Mouse (Mus musculus) left cerebral cortex, postnatal 4 days (tissue): ENCODE measurements around the gene Srr. TPM values are rescaled to one million over a fixed set of nuclear protein-coding genes. Genes with fewer than 3 reads are reported as not detected.

Source experiments
- DNase-seq: peaks from one replicate; pipeline ENCODE4 v3.0.0-alpha.2; 2022
- intact Hi-C: fragments of 180-260 bp; cut with DNase I; formaldehyde crosslinking; loops from one replicate; pipeline ENCODE4 v1.15.1; 2025
- total RNA-seq, 2 experiments: library from RNA; stranded (reverse); gene quantifications; 2 replicates each; pipeline ENCODE4 v1.2.3; 2021

Srr gene
- total RNA-seq = 10 to 100 TPM; 65.6 to 66.2 TPM

- intact Hi-C loops = no loop called here
- peak; percentile 98 for DNase-seq
These were observed at the start of gene Srr, which contains the start of gene Smg6 for GRCm38 (mm10) chr11:74925577-74926387. Gene Srr, minus strand, starts transcription at chr11:74925948. Gene Smg6, plus strand, starts transcription at chr11:74925823.

- no peak for DNase-seq
- intact Hi-C loops = no loop called here
These were observed 48.9 kb upstream of the Srr start for GRCm38 (mm10) chr11:74974615-74975014.

GRCm38 (mm10) chr11:74973290-74974157, 47.8 kb upstream of the Srr start:
- intact Hi-C loops = no loop called here
- no peak for DNase-seq

- intact Hi-C loops = no loop called here
- no peak for DNase-seq
These were observed 39.8 kb upstream of the Srr start for GRCm38 (mm10) chr11:74965516-74965915.

- DNase-seq = peak; percentile 2
These were observed 37.2 kb upstream of the Srr start for GRCm38 (mm10) chr11:74962846-74963407.

GRCm38 (mm10) chr11:74961953-74962352, 36.2 kb upstream of the Srr start:
- DNase-seq = no peak
- intact Hi-C loops = no loop called here

More at GRCm38 (mm10) chr11:74962846-74963407, 37.2 kb upstream of the Srr start:
- intact Hi-C loops = no loop called here

- DNase-seq = no peak
- intact Hi-C loops = no loop called here
These were observed 34.3 kb upstream of the Srr start for GRCm38 (mm10) chr11:74960031-74960551.

GRCm38 (mm10) chr11:74959501-74959900, 33.8 kb upstream of the Srr start:
- intact Hi-C loops = no loop called here
- DNase-seq = no peak

GRCm38 (mm10) chr11:74957600-74957999, 31.9 kb upstream of the Srr start:
- no peak for DNase-seq
- intact Hi-C loops = no loop called here

GRCm38 (mm10) chr11:74956006-74956405, 30.3 kb upstream of the Srr start:
- no peak for DNase-seq
- intact Hi-C loops = no loop called here

- intact Hi-C loops = no loop called here
These were observed 29.2 kb upstream of the Srr start for GRCm38 (mm10) chr11:74954901-74955300.

GRCm38 (mm10) chr11:74946348-74946747, 20.6 kb upstream of the Srr start:
- DNase-seq = no peak
- intact Hi-C loops = loop anchor here (10.0 kb wide), 1 partner anchor 218 kb away; the partner anchor contains the start of gene Hic1

More at GRCm38 (mm10) chr11:74954901-74955300, 29.2 kb upstream of the Srr start:
- DNase-seq = no peak

- intact Hi-C loops = no loop called here
These were observed 4.6 kb upstream of the Srr start for GRCm38 (mm10) chr11:74930391-74930790.

GRCm38 (mm10) chr11:74929111-74929510, 3.4 kb upstream of the Srr start:
- intact Hi-C loops = no loop called here
- DNase-seq = no peak

More at GRCm38 (mm10) chr11:74930391-74930790, 4.6 kb upstream of the Srr start:
- DNase-seq = no peak

GRCm38 (mm10) chr11:74927236-74927725, 1.5 kb upstream of the Srr start:
- intact Hi-C loops = no loop called here

GRCm38 (mm10) chr11:74926388-74927005, 749 bp upstream of the Srr start:
- intact Hi-C loops = no loop called here
- DNase-seq = no peak

More at GRCm38 (mm10) chr11:74927236-74927725, 1.5 kb upstream of the Srr start:
- DNase-seq = no peak

GRCm38 (mm10) chr11:74924149-74924548, 1.6 kb downstream of the Srr start:
- peak; percentile 19 for DNase-seq
- intact Hi-C loops = no loop called here

- intact Hi-C loops = no loop called here
- no peak for DNase-seq
These were observed 6.5 kb downstream of the Srr start for GRCm38 (mm10) chr11:74919249-74919648.

- no peak for DNase-seq
- intact Hi-C loops = no loop called here
These were observed 13.3 kb downstream of the Srr start for GRCm38 (mm10) chr11:74912492-74912891.

- intact Hi-C loops = no loop called here
These were observed 15.8 kb downstream of the Srr start for GRCm38 (mm10) chr11:74909978-74910377.

More at GRCm38 (mm10) chr11:74909978-74910377, 15.8 kb downstream of the Srr start:
- DNase-seq = no peak
